Mouse (Mus musculus) bone marrow, adult 2 months (tissue): ENCODE data around the gene Ahrr.

Experiments used
- CTCF ChIP-seq: fragments of 200-500 bp; IDR thresholded peaks from 2 replicates; pipeline ENCODE4 v1.5.1; 2011; ENCODE audit warnings: low read length, control low read depth; ENCODE audit not compliant: control insufficient read depth, insufficient read depth
- POLR2A ChIP-seq: fragments of 200-500 bp; IDR thresholded peaks from 2 replicates; pipeline ENCODE4 v1.6.1; 2011; ENCODE audit warnings: low read depth, mild to moderate bottlenecking, control low read depth, low read length, borderline replicate concordance; ENCODE audit not compliant: control insufficient read depth

- TF ChIP-seq CTCF (peak; percentile 22; the same call in 1 of the 2 replicates), POLR2A (no peak)
Observed at GRCm38 (mm10) chr13:74192613-74193012, 99.5 kb downstream of the Ahrr start.
